In genomic region chr9:118618732-118619250, GRCm38 (mm10) we compare ENCODE assay signal across 14 mouse cellular contexts.
"Had no signal": no experiment of that assay in that cellular context is flagged by ENCODE, and none has a peak within 500 bp of the region (broad histone marks: within the 10 kb centered on the region; RNA-seq: fewer than 3 reads in every experiment).

No protein-coding gene starts in this region.

- H3K36me3 ChIP-seq: limb, embryonic 15.5 days; liver, embryonic 12.5 days; midbrain, embryonic 10.5 days; neural tube, embryonic 15.5 days had no signal

- H3K27me3 ChIP-seq: limb, embryonic 15.5 days; liver, embryonic 12.5 days; neural tube, embryonic 15.5 days had no signal

- H3K27ac ChIP-seq: kidney, postnatal 0 days; limb, embryonic 15.5 days; liver, embryonic 12.5 days; midbrain, embryonic 10.5 days; neural tube, embryonic 15.5 days had no signal

- H3K4me3 ChIP-seq: limb, embryonic 15.5 days; liver, embryonic 12.5 days; midbrain, embryonic 10.5 days; myocyte; neural tube, embryonic 15.5 days had no signal

- DNase-seq: layer of hippocampus, adult 9-11 months; layer of hippocampus, postnatal 36 days; lung, embryonic 14.5 days; midbrain, embryonic 14.5 days; right cerebral cortex, adult 18-20 months; right cerebral cortex, postnatal 25 days; thymus, adult 18-20 months; thymus, postnatal 14 days had no signal
